Mouse (Mus musculus): ENCODE data around the gene Atf4. TPM values are rescaled to one million over a fixed set of nuclear protein-coding genes. Genes with fewer than 3 reads are reported as not detected.

Gene Atf4
- 10 to 100 TPM; 85.7 to 94.3 TPM for total RNA-seq (2021)
- long read RNA-seq, experiment 1, transcript Atf4-201 (3 exons, 1,725 nt), result major isoform, 27 of 33 reads
- long read RNA-seq, experiment 1, partial matches to known transcripts, result 5 of 33 reads
- long read RNA-seq, experiment 1, other reads (novel, unspliced or antisense), result 0 of 33 reads
- long read RNA-seq, experiment 2, transcript Atf4-201 (3 exons, 1,725 nt), result major isoform, 28 of 37 reads
- long read RNA-seq, experiment 2, transcript Atf4-203 (1 exons, 2,019 nt), result minor isoform, 5 of 37 reads
- long read RNA-seq, experiment 2, partial matches to known transcripts, result 4 of 37 reads
- long read RNA-seq, experiment 2, other reads (novel, unspliced or antisense), result 0 of 37 reads

GRCm38 (mm10) chr15:80254847-80255645 is at the start of gene Atf4:
Atf4 (plus strand) TSS chr15:80255184.
- no peak for TF ChIP-seq CTCF (conservative IDR thresholded peaks at IDR 0.05)
- peak; percentile 99 for DNase-seq (ENCODE audit: low spot score in 2 of 2)
- Histone ChIP-seq H3K4me3 (peak within 1 kb of the TSS; percentile 80), H3K27ac (peak within 1 kb of the TSS; percentile 100)

- no peak for DNase-seq (ENCODE audit: low spot score in 2 of 2)
- H3K4me3 ChIP-seq, result no peak overlapping the region
- no peak overlapping the region for H3K27ac ChIP-seq
- TF ChIP-seq CTCF (conservative IDR thresholded peaks at IDR 0.05), result no peak
Measured at GRCm38 (mm10) chr15:80206057-80206565, 48.9 kb upstream of the Atf4 start.

- no peak for TF ChIP-seq CTCF (conservative IDR thresholded peaks at IDR 0.05)
- H3K27ac ChIP-seq, result peak overlapping the region; percentile 46
- DNase-seq (ENCODE audit: low spot score in 2 of 2), result no peak
Measured at GRCm38 (mm10) chr15:80208446-80208845, 46.5 kb upstream of the Atf4 start.

GRCm38 (mm10) chr15:80213688-80214087 is 41.3 kb upstream of the Atf4 start:
- Histone ChIP-seq H3K27ac (no peak overlapping the region), H3K4me3 (no peak overlapping the region)
- no peak for TF ChIP-seq CTCF (conservative IDR thresholded peaks at IDR 0.05)
- no peak for DNase-seq (ENCODE audit: low spot score in 2 of 2)

More at GRCm38 (mm10) chr15:80208446-80208845, 46.5 kb upstream of the Atf4 start:
- H3K4me3 ChIP-seq, result no peak overlapping the region

GRCm38 (mm10) chr15:80215716-80216479 is 39.1 kb upstream of the Atf4 start:
- peak in 1 of 2 experiments; percentile 56 for DNase-seq (ENCODE audit: low spot score in 2 of 2)
- Histone ChIP-seq H3K27ac (no peak overlapping the region), H3K4me3 (no peak overlapping the region)
- TF ChIP-seq CTCF (conservative IDR thresholded peaks at IDR 0.05), result peak; percentile 73

GRCm38 (mm10) chr15:80216480-80216820 is 38.5 kb upstream of the Atf4 start:
- DNase-seq (ENCODE audit: low spot score in 2 of 2), result no peak
- TF ChIP-seq CTCF (conservative IDR thresholded peaks at IDR 0.05), result no peak
- Histone ChIP-seq H3K4me3 (no peak overlapping the region), H3K27ac (no peak overlapping the region)

GRCm38 (mm10) chr15:80217476-80217875 is 37.5 kb upstream of the Atf4 start:
- TF ChIP-seq CTCF (conservative IDR thresholded peaks at IDR 0.05), result no peak
- Histone ChIP-seq H3K4me3 (no peak overlapping the region), H3K27ac (no peak overlapping the region)
- no peak for DNase-seq (ENCODE audit: low spot score in 2 of 2)

GRCm38 (mm10) chr15:80219211-80219610 is 35.8 kb upstream of the Atf4 start:
- Histone ChIP-seq H3K4me3 (no peak overlapping the region), H3K27ac (no peak overlapping the region)
- no peak for TF ChIP-seq CTCF (conservative IDR thresholded peaks at IDR 0.05)
- no peak for DNase-seq (ENCODE audit: low spot score in 2 of 2)

- no peak for TF ChIP-seq CTCF (conservative IDR thresholded peaks at IDR 0.05)
- DNase-seq (ENCODE audit: low spot score in 2 of 2), result no peak
- no peak overlapping the region for H3K27ac ChIP-seq
- no peak overlapping the region for H3K4me3 ChIP-seq
Measured at GRCm38 (mm10) chr15:80219705-80220657, 35.0 kb upstream of the Atf4 start.

GRCm38 (mm10) chr15:80221031-80221430 is 34.0 kb upstream of the Atf4 start:
- Histone ChIP-seq H3K4me3 (no peak overlapping the region), H3K27ac (no peak overlapping the region)
- TF ChIP-seq CTCF (conservative IDR thresholded peaks at IDR 0.05), result no peak
- DNase-seq (ENCODE audit: low spot score in 2 of 2), result no peak

- DNase-seq (ENCODE audit: low spot score in 2 of 2), result no peak
- Histone ChIP-seq H3K27ac (no peak overlapping the region), H3K4me3 (no peak overlapping the region)
- no peak for TF ChIP-seq CTCF (conservative IDR thresholded peaks at IDR 0.05)
Measured at GRCm38 (mm10) chr15:80223751-80224150, 31.2 kb upstream of the Atf4 start.

GRCm38 (mm10) chr15:80225208-80225607 is 29.8 kb upstream of the Atf4 start:
- DNase-seq (ENCODE audit: low spot score in 2 of 2), result peak; percentile 37 to 76
- Histone ChIP-seq H3K4me3 (no peak overlapping the region), H3K27ac (no peak overlapping the region)
- TF ChIP-seq CTCF (conservative IDR thresholded peaks at IDR 0.05), result peak; percentile 82

Data from layer of hippocampus, adult 2 months (tissue).